Mouse (Mus musculus) heart, embryonic 15.5 days (tissue): Measurements from ENCODE around the gene Mob3a. TPM values are rescaled to one million over a fixed set of nuclear protein-coding genes. Genes with fewer than 3 reads are reported as not detected.

Experiments used
- ATAC-seq: fragments of 200-750 bp; cut with Nextera tagmentation; replicated peaks from 2 replicates; pipeline ENCODE4 v1.8.0; 2017; ENCODE audit warnings: low read depth, moderate TSS enrichment; ENCODE audit not compliant: insufficient number of reproducible peaks, insufficient read depth, low FRiP score
- H3K27ac ChIP-seq: fragments of 300-500 bp; sonication (generic); 2 replicates; pipeline ENCODE4 v1.5.1; 2015; ENCODE audit warnings: mild to moderate bottlenecking, inconsistent platforms
- H3K27me3 ChIP-seq: fragments of 300-500 bp; sonication (generic); 2 replicates; pipeline ENCODE4 v1.6.1; 2015; ENCODE audit warnings: inconsistent platforms
- H3K36me3 ChIP-seq: fragments of 300-500 bp; sonication (generic); 2 replicates; pipeline ENCODE4 v1.6.1; 2015; ENCODE audit warnings: mild to moderate bottlenecking, inconsistent platforms
- H3K4me1 ChIP-seq: fragments of 300-500 bp; sonication (generic); replicated peaks from 2 replicates; pipeline ENCODE4 v1.6.1; 2015; ENCODE audit warnings: inconsistent platforms
- H3K4me2 ChIP-seq: fragments of 300-500 bp; sonication (generic); 2 replicates; pipeline ENCODE4 v1.6.1; 2015; ENCODE audit warnings: inconsistent platforms, mild to moderate bottlenecking, moderate library complexity
- H3K4me3 ChIP-seq: fragments of 300-500 bp; sonication (generic); 2 replicates; pipeline ENCODE4 v1.5.1; 2015; ENCODE audit warnings: mild to moderate bottlenecking, inconsistent platforms
- H3K9ac ChIP-seq: fragments of 300-500 bp; sonication (generic); 2 replicates; pipeline ENCODE4 v1.6.1; 2015; ENCODE audit warnings: mild to moderate bottlenecking, inconsistent platforms
- H3K9me3 ChIP-seq: fragments of 300-500 bp; sonication (generic); replicated peaks from 2 replicates; pipeline ENCODE4 v1.6.1; 2016; ENCODE audit warnings: inconsistent platforms
- WGBS: fragments of 180-500 bp; shearing (Covaris S2); methylation state at CpG from one replicate; pipeline ENCODE4 v1.1.7; 2015; ENCODE audit warnings: mixed read lengths; 5-methylcytosine and 5-hydroxymethylcytosine counted together
- polyA plus RNA-seq: library from polyadenylated mRNA; unstranded; fragments of >200 nt; fragmentation: Nextera tagmentation; extraction: Ambion mirVana; gene quantifications from 2 replicates; pipeline ENCODE4 v1.2.1, GENCODE M21; 2015

Mob3a gene
- polyA plus RNA-seq, 1 experiment from 2014 or later = 22.1 TPM

GRCm38 (mm10) chr10:80698605-80699004, 3.2 kb downstream of the Mob3a start:
- H3K36me3 ChIP-seq = no peaks in the 10 kb centered on the region
- no peak for ATAC-seq
- no peak overlapping the region for H3K9ac ChIP-seq
- H3K4me2 ChIP-seq = no peak overlapping the region
- H3K27ac ChIP-seq = no peak overlapping the region
- 92% methylated on average over 9 of the region's 9 CpGs for WGBS
- H3K4me1 ChIP-seq = peaks cover 57% of the 10 kb centered on the region
- no peaks in the 10 kb centered on the region for H3K9me3 ChIP-seq
- H3K27me3 ChIP-seq = no peaks in the 10 kb centered on the region
- no peak overlapping the region for H3K4me3 ChIP-seq

GRCm38 (mm10) chr10:80697812-80698211, 4.0 kb downstream of the Mob3a start:
- 72% methylated on average over 9 of the region's 9 CpGs for WGBS
- Histone ChIP-seq H3K36me3 (no peaks in the 10 kb centered on the region), H3K9me3 (no peaks in the 10 kb centered on the region), H3K4me1 (peaks cover 53% of the 10 kb centered on the region), H3K4me3 (no peak overlapping the region), H3K9ac (no peak overlapping the region), H3K27ac (no peak overlapping the region), H3K4me2 (no peak overlapping the region), H3K27me3 (no peaks in the 10 kb centered on the region)
- ATAC-seq = no peak

GRCm38 (mm10) chr10:80697393-80697787, 4.4 kb downstream of the Mob3a start:
- no peak overlapping the region for H3K4me2 ChIP-seq
- H3K36me3 ChIP-seq = no peaks in the 10 kb centered on the region
- H3K27ac ChIP-seq = no peak overlapping the region
- H3K9me3 ChIP-seq = no peaks in the 10 kb centered on the region
- 88% methylated on average over 8 of the region's 8 CpGs for WGBS
- no peak overlapping the region for H3K4me3 ChIP-seq
- peaks cover 51% of the 10 kb centered on the region for H3K4me1 ChIP-seq
- no peaks in the 10 kb centered on the region for H3K27me3 ChIP-seq
- ATAC-seq = no peak
- H3K9ac ChIP-seq = no peak overlapping the region

- H3K4me1 ChIP-seq = peaks cover 51% of the 10 kb centered on the region
- no peaks in the 10 kb centered on the region for H3K27me3 ChIP-seq
- H3K4me3 ChIP-seq = no peak overlapping the region
- H3K36me3 ChIP-seq = no peaks in the 10 kb centered on the region
- WGBS = 57% methylated on average over 12 of the region's 12 CpGs
- H3K9me3 ChIP-seq = no peaks in the 10 kb centered on the region
- no peak overlapping the region for H3K4me2 ChIP-seq
- ATAC-seq = no peak
- H3K9ac ChIP-seq = no peak overlapping the region
- H3K27ac ChIP-seq = peak overlapping the region; percentile 53
These were observed 5.0 kb downstream of the Mob3a start for GRCm38 (mm10) chr10:80696502-80697392.

- H3K4me2 ChIP-seq = no peak overlapping the region
- 62% methylated on average over 10 of the region's 10 CpGs for WGBS
- H3K36me3 ChIP-seq = 0 out of 2 replicates have a peak, but pooled peaks cover 5% of the 10 kb centered on the region
- peak overlapping the region; percentile 53 for H3K27ac ChIP-seq
- no peak for ATAC-seq
- no peak overlapping the region for H3K9ac ChIP-seq
- no peaks in the 10 kb centered on the region for H3K9me3 ChIP-seq
- peaks cover 49% of the 10 kb centered on the region for H3K4me1 ChIP-seq
- H3K4me3 ChIP-seq = no peak overlapping the region
- H3K27me3 ChIP-seq = no peaks in the 10 kb centered on the region
These were observed 5.8 kb downstream of the Mob3a start for GRCm38 (mm10) chr10:80695801-80696501.

- peaks cover 41% of the 10 kb centered on the region for H3K4me1 ChIP-seq
- H3K27ac ChIP-seq = peak overlapping the region; percentile 53
- H3K4me2 ChIP-seq = no peak overlapping the region
- H3K36me3 ChIP-seq = peaks cover 9% of the 10 kb centered on the region
- H3K4me3 ChIP-seq = no peak overlapping the region
- no peak for ATAC-seq
- no peaks in the 10 kb centered on the region for H3K9me3 ChIP-seq
- H3K27me3 ChIP-seq = no peaks in the 10 kb centered on the region
- no peak overlapping the region for H3K9ac ChIP-seq
- WGBS = 60% methylated on average over 2 of the region's 2 CpGs
These were observed 6.6 kb downstream of the Mob3a start for GRCm38 (mm10) chr10:80695186-80695585.

- no peak for ATAC-seq
- no peaks in the 10 kb centered on the region for H3K9me3 ChIP-seq
- 87% methylated on average over 13 of the region's 13 CpGs for WGBS
- no peaks in the 10 kb centered on the region for H3K27me3 ChIP-seq
- peaks cover 36% of the 10 kb centered on the region for H3K4me1 ChIP-seq
- peaks cover 16% of the 10 kb centered on the region for H3K36me3 ChIP-seq
- no peak overlapping the region for H3K9ac ChIP-seq
- peak overlapping the region; percentile 53; the same call in 1 of the 2 replicates for H3K27ac ChIP-seq
- H3K4me3 ChIP-seq = no peak overlapping the region
- no peak overlapping the region for H3K4me2 ChIP-seq
These were observed 7.4 kb downstream of the Mob3a start for GRCm38 (mm10) chr10:80694159-80694938.

GRCm38 (mm10) chr10:80693401-80694045, 8.3 kb downstream of the Mob3a start:
- Histone ChIP-seq H3K36me3 (peaks cover 18% of the 10 kb centered on the region), H3K4me3 (no peak overlapping the region), H3K9me3 (no peaks in the 10 kb centered on the region), H3K27ac (peak overlapping the region; percentile 12; the same call in 1 of the 2 replicates), H3K4me2 (no peak overlapping the region), H3K27me3 (no peaks in the 10 kb centered on the region), H3K9ac (no peak overlapping the region), H3K4me1 (peaks cover 36% of the 10 kb centered on the region)
- ATAC-seq = no peak
- WGBS = 81% methylated on average over 12 of the region's 12 CpGs

- WGBS = 69% methylated on average over 14 of the region's 14 CpGs
- no peak overlapping the region for H3K9ac ChIP-seq
- no peak overlapping the region for H3K4me3 ChIP-seq
- no peak for ATAC-seq
- no peaks in the 10 kb centered on the region for H3K27me3 ChIP-seq
- H3K9me3 ChIP-seq = no peaks in the 10 kb centered on the region
- peak overlapping the region; percentile 12; the same call in 1 of the 2 replicates for H3K27ac ChIP-seq
- H3K4me1 ChIP-seq = peaks cover 29% of the 10 kb centered on the region
- H3K36me3 ChIP-seq = peaks cover 21% of the 10 kb centered on the region
- H3K4me2 ChIP-seq = no peak overlapping the region
These were observed 9.3 kb downstream of the Mob3a start for GRCm38 (mm10) chr10:80692249-80693165.

GRCm38 (mm10) chr10:80687850-80688249, 13.9 kb downstream of the Mob3a start:
- H3K27me3 ChIP-seq = no peaks in the 10 kb centered on the region
- H3K9me3 ChIP-seq = no peaks in the 10 kb centered on the region
- H3K27ac ChIP-seq = no peak overlapping the region
- no peak overlapping the region for H3K4me3 ChIP-seq
- 0 out of 2 replicates have a peak, but pooled peaks have one; percentile 48 for ATAC-seq
- H3K9ac ChIP-seq = no peak overlapping the region
- no peak overlapping the region for H3K4me2 ChIP-seq
- H3K4me1 ChIP-seq = 0 out of 2 replicates have a peak, but pooled peaks cover 3% of the 10 kb centered on the region
- peaks cover 54% of the 10 kb centered on the region for H3K36me3 ChIP-seq
- WGBS = 33% methylated on average over 5 of the region's 5 CpGs
